Mouse (Mus musculus): ENCODE measurements around the gene Car5a.

Gene Car5a

DNA sequence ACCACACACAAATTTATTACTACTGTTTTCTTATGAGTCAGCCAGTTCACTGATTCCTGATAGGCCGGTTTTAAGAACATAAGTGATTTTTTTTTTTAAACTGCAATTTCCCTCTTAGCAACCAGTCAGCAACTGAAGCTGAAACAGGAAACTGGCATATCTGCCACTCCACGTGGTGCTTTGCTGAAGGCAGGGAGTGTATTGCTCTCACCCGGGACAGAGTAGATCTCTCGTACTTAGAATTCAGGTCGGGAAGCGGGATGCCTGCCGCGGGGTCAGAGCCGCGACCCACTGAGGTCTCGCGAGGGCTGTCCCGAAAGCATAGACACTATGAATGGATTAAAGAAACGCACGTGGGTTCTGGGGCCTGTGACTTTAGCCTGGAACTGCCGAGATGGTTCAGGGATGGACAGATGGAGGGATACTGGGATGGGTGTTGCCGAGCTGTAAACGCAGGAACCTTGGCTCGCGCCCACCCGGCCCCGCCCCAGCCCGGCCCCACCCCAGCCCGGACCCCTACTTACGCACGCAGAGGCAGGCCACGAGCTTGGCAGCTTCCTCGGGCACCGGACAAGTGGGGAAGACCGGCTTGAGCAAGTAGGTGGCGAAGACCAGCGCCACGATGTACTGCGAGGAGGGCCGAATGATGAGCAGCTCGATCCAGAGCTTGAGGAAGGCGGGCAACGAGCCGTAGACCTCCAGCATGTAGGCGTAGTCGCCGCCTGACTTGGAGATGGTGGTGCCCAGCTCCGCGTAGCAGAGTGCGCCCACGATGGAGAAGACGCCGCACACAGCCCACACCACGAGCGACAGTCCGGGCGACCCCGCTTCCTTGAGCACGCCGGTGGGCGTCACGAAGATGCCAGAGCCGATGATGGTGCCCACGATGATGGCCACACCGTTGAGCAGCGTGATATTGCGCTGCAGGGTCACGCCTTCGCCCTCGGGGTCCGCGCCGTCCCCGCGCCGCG is 37.9 kb downstream of the Car5a start:
- peak; percentile 39 for DNase-seq (ENCODE audit: low spot score)

DNA sequence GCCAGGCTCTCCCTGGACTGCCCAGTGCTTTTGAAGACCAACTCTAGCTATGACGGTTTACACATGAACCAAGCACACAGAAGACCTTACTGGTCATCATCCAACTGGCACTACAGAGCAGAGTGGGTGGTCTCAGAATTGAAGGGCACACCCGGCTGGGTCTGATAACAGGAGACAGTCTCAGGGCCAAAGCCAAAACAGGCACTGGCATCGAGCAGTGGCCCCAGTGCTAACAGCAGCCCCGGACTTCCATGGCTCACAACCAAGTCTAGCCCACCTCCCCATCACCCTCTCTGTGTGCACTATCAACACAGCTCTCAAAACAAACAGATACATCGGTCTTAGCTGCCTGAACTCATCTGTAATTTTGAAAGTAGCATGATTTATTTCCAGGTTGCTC is 38.8 kb downstream of the Car5a start:
- no peak for DNase-seq (ENCODE audit: low spot score)

DNA sequence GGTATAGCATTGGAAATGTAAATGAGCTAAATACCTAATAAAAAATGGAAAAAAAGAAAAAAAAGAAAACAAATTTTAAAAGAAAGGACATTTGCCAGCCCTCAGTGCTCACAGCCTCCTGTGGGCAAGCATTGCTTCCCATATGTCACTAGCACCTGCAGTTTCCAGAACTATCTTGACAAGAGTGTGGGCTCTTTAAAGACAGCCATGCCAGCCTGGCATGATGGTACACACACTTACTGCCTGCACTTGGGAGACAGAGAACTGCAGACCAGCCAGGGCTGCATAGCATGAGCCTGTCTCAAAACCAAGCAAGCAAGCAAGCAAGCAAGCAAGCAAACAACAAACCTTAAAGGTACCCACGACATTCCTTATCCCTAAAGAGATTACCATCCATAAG is 39.3 kb downstream of the Car5a start:
- DNase-seq (ENCODE audit: low spot score), result no peak

DNA sequence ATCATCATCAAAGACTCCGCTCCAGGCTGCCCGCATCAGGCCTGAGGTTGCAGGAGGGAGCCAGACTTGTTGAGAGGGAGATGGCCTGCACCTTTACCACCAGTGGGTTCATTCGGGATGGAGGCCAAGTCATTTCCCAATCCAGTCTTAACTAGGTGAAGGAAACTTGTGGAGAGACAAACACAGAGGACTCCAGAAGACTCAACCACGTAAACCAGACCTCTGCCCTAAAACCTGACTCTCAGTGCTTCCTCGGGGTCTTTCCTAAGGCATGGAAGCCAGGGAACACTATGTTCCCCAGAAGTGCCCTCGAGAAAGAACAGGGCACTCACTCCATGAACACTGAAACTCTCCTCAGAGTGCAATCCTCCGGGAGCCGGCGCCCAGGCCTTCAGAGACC is 39.7 kb downstream of the Car5a start:
- DNase-seq (ENCODE audit: low spot score), result peak; percentile 44

DNA sequence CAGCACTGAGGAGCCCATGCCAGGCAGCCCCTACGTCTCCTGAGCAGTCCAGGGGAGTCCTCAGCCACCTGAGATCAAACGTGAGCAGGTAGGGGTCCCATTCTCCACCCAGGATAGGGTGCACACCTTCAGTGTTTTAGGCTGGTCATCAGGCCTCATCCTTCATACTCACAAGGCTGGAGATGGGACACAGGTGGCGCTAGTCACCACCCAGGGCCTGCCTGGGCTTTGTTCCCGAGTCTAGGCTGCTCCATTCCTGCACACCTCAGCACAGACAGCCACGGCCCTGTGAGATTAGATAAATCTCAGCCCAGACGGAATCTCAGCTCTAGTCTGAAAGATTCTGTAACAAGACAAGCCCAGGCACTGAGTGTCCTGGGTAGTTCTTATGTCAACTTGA is 40.7 kb downstream of the Car5a start:
- DNase-seq (ENCODE audit: low spot score), result no peak

DNA sequence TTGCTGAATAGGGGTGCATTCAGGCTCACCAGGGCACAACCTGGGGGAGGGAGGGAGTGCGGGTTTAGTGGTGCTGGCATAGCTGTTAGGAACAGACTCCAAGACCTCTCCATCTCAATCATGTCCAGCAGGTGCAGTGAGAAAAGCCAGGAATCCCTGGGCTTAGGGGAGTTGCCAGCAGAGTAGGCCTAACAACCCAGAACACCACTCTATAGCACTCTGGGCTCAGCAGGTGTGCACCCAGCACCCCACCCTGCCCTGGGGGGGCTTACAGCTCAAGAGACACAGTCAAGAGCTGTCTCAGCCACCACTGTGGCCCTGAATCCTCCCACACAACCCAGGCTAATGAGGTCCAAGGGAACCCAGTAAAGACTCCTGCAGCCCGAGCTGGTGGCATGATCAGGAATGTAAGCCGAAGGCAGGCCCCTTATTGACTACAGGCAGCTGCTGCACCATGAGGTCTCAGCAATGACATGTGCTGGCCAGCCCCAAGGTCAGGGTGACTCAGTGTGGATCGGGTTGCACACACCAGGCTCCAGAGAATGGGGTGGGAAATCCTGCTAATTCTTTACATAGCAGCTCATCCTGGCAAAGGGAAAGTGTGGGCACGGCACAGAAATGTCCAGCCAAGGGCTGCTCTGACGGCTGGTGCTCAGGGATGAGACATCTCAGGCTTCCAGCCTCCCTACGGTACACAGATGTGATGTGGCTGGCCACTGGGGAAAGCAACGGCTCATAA is 43.0 kb downstream of the Car5a start:
- DNase-seq (ENCODE audit: low spot score), result no peak

DNA sequence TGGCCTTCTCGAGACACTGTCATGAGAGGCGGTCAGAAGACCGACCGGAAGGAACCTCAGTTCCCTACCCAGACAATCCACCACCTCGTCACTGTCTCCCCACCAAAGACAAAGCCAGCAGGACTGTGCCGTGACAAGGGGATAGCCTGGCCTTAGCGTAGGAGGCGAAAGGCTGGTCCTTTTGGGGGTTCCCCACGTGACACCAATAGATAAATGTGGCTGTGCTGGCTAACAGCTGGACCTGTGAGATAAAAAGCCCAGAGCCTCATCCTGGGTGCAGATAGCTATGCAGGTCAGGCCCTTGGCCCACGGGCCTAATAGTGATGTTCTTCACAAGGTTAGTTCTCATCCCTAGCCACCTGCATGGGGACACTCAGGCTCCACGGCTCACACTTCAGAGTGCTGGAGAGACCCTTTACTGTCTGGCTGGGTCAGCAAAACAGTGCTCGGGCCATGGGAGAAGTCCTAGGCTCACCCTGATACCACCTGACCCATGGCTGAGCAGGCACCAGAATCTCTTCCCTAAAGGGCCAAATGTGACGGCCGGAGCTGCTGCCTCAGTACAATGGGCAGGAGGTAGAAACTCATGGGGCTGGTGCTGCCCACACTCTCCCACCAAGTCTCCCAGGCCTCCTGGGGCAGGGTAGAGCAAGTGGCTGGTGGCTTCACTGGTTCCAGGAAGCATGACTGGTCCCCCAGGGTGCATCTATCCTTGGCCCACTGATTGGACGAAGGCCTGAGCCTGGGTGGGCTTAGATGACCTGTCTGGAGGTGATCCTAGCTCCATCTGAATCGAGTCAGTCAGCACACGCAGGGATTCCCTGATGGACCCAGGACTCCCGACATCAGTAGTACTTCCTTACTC is 45.3 kb downstream of the Car5a start:
- DNase-seq (ENCODE audit: low spot score), result no peak

DNA sequence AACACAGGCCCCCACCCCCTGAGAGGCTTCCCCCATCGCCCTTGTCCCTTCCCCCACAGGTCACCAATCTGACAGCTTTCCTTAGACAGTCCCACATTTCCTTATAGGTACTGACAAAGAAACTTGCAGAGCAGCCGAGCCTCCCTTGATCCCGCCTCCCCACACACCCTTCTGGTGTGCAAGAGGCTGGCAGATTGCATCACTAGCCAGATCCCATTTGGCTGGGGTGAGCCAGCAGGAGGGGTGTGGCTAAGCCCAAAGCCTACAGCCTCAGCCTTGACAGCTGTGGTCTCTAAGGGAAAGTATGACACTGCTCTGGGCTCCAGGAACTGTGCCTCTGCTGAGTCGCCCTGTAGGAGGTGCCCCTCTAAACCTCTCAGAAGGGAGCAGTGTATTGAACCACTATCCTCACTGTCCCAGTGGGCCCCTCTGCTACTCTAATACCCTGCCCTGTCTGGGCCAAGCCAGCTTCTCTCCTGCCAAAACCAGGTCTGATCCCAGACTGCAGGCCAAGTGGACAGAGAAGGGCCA is 46.2 kb downstream of the Car5a start:
- DNase-seq (ENCODE audit: low spot score), result peak; percentile 91

DNA sequence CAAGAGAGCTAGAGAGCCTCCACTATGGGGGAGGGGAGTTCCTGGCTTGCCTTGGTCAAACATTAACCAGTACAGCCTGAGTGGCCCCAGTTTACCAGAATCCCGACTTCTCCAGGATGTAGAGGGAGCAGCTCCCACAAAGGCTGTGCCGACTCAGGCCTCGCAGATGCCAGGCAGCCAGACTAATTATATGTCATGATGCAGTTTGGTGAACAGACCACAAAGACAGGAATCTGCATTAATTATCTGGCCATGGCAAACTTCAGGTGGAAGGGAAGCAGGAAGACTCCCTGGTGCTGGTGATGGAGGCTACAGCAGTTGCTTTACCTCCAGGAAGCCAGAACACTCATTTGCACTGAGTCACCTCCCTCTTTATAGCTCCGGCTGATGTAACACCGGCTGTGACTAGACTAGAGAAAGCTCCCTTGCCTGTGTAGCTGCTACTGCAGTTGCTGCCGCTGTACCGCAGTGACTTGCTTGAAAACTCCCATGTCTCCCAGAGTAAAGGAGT is 46.8 kb downstream of the Car5a start:
- DNase-seq (ENCODE audit: low spot score), result no peak

DNA sequence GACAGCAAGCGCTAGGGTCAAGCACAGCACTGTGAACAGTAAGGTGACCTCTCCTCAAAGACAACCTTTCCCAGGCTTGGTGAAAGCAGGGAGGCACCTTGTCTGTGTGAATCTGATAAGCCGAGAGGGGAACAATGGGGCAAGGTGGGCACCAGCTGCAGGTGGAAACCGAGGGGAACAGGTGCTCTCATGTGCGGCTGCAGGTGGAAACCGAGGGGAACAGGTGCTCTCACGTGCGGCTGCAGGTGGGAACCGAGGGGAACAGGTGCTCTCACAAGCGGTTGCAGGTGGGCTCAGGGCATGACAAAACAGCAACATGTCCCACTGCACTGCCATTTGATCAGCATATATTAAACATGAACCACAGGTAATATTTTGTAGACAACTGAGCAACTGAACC is 47.5 kb downstream of the Car5a start:
- DNase-seq (ENCODE audit: low spot score), result no peak

DNA sequence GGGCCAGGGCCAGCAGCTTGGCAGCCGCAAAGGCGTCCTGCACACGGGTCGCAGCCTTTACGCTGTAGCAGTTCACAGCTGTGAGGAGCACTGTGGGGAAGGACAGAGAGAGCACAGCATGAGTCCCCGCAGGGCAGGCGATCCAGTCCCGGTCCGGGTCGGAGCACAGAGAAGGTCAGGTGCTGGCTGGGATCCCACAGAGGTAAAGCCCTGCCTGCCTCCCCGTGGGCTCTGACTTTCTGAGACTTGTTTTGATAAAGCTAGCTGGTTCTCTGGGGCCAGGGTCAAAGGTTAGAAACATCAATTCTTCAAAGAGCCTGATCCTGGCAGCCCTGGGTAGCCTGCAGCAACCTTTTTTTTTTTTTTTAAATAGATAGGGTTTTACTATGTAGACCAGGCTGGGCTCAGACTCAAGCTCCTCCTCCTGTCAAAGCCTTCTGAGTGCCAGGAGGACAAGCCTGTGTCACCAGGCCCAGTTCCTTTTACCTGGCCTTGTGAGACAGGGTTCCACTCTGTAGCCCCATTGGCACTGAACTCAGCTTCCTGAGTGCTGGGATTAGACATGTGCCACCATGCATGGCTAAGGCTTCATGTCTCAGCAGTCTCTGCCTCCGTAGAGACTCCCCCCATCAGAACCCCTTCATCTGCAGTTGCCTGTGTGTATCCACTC is 48.1 kb downstream of the Car5a start:
- no peak for DNase-seq (ENCODE audit: low spot score)

DNA sequence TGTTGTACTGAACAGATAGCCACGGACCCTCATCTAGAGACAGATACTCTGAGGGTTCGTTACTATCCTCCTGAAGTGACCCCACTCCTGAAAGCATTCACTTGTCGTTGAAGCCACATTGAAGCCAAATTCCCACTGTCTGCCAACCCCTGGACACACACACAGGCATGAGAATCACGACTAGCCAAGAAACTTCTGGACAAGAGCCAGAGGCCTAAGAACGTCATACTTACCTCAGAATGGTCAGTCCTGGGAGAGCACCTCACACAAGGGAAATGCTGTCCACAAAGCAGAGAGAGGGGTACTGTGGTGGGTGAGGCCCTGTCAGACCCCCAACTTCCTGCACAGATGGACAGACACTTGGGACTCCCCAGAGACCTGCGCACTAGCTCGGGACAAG is 48.8 kb downstream of the Car5a start:
- no peak for DNase-seq (ENCODE audit: low spot score)

DNA sequence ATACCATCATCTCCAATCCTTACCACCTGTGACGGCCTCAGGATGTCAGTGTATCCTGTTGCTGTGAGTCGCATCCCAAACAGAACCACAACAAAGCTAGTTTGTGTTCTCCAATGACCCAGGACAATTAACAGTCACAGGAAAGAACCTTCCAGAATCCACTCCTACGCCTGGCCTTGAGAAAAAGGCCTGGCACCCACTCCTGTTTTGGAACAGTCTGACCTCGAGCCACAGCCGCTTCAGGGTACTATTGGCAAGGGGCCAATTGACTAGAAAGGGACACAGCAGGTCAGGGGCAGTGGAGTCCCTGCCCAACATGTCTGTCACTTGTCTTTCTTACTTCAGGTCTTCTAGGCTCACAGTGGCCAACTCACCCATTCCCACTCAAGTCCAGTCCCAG is 51.8 kb downstream of the Car5a start:
- DNase-seq (ENCODE audit: low spot score), result no peak

DNA sequence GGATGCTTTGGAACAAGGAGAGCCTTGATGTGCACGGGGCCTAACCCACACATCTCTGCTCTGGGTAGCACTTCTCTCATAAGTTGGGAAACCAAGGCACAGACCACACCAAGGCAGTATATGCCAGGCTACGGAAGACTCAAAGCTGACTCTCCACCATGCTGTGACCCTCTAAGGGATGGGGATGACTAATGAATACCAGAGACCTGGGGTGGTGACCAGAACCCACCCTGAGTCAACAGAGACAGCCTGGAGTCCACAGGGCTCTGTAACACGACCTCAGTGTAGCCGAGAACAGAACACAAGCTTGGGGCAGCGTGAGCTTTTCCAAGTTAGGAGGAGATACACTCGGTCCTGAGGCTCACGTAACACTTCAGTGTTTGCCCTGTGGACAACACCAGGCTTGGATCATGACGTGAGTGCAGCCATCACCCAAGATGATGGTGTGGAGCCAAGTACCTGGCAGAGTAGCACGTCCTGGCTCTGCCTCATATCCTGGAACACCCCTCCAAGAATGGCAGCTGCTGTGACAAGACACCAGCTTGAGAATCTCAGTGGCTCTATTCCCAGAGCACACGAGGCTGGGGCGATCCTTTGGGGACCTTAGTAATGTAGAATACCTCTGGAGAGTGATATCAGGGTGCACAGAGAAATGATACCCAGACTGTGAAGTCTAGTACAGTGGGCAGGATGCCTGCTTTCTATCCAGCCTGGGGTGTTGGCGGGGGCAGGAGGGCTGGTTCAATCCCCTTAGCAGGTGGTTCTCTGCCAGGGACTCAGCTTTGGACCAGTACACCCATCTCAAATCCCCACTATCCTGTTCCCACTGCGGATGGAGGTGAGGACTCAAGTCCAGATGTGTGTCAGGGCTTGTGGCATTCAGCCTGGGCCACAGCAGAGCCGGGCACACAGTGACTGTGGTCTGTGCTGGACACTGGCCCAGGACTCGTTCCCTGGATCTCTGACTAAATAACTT is 54.6 kb downstream of the Car5a start:
- DNase-seq (ENCODE audit: low spot score), result no peak

DNA sequence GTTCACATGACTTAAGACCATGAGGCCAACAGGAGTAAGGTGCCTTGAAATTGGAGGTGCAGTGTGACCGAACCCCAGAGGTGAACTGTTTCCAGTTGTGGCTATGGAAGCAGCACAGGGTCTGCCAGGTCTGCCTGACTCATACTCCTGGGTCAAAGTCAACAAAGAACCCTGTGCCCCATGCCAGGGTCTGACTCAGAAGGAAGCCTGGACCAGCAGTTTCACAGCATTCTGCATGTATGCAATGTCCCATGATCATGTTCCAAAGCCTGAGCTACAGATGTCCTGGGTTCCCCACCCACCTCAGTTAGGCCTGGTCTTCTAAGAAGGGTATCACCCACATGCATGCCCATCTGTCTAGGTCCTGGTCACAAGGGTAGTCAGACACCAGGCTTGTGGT is 55.4 kb downstream of the Car5a start:
- no peak for DNase-seq (ENCODE audit: low spot score)

DNA sequence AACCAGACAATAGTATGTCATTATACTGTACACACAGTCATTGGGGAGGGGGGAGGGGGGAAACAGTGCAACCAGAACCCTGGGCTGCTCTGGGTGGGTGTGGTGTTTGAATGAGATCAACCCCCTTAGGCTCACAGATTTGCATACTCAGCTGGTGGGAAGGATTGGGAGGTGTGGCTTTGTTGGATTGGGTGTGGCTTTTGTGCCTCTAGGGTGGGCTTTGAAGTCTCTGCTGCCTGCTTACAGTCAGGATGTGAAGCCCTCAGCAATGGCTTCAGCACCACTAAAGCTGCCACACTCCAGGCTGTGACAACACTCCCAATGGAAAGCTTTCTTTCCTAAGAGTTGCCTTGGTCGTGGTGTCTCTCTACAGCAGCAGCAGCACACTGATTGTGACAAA is 57.2 kb downstream of the Car5a start:
- DNase-seq (ENCODE audit: low spot score), result no peak

DNA sequence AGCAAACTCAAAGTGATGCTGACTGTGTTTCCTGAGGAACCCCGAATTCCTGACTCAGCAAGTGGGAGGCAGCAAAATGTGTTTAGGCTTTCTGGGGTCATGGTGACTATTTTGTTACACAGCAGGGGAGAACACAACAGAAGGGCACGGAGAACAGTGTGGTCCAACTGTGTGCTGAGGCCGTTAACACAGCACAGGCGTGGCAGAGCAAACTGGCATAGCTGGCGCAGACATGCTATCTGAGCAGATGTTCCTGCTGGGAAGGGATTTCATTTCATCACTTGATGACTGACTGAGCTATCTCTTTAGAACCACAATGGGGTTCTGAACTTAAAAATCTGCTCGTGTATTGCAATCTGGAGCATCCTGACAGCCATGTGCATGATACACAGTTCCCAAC is 59.3 kb downstream of the Car5a start:
- no peak for DNase-seq (ENCODE audit: low spot score)

DNA sequence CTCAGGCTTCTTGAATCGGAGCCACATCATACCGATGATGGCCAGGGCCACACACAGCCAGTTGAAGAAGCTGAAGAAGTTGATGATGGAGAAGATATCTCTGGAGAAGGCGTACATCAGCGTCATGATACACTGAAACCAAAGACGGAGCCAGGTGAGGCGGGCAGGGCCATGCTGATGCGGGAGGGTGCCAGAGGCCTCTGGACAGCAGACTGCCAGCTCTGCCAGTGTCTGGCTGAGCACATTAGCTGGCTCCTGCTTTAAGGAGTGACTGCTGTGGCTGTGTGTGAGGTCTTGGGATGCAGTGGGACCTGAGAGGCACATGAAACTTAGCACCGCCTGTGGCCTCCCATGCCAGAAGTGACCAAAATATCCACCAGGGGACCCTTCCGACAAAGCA is 59.7 kb downstream of the Car5a start:
- DNase-seq (ENCODE audit: low spot score), result no peak

DNA sequence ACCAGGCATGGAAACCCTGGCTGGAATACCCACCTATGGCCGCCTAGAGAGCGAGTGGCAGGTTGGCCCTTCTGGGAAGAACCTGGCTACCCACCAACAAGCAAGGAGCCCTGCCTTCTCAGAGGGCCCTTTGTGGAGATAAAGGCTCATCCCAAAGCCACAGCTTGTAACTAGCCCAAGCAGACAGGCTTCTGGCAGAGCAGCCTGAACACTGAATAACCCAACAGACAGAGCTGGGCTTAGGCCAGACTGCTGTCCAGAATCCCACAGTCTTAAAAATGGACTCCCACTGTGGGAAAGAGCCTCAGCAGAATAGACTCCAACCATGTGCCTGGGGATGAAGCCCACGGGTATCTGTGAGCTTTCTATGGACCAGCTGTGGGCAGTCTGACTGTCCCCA is 60.5 kb downstream of the Car5a start:
- no peak for DNase-seq (ENCODE audit: low spot score)

DNA sequence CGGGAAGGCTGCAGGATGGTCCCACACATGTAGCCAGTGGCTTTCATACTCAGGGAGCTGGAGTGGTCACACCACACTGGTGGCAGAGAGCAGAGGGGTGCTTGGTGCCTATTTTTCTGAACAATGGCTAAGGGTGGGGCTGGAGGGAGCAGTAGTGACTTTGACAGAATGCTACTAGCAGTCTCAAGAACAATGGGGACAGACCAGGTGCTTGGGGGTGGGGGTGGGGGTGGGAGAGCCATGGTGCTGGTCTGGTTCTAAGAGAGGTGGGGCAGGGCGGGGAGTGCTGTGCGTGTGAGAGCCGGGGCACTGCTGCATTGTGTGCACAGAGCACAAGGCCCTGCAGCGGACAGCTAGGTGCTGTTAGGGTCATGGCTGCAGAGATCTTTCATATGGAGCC is 62.8 kb downstream of the Car5a start:
- DNase-seq (ENCODE audit: low spot score), result no peak
